Mouse (Mus musculus): ENCODE results near the gene Erc2.

The Erc2 gene

DNA sequence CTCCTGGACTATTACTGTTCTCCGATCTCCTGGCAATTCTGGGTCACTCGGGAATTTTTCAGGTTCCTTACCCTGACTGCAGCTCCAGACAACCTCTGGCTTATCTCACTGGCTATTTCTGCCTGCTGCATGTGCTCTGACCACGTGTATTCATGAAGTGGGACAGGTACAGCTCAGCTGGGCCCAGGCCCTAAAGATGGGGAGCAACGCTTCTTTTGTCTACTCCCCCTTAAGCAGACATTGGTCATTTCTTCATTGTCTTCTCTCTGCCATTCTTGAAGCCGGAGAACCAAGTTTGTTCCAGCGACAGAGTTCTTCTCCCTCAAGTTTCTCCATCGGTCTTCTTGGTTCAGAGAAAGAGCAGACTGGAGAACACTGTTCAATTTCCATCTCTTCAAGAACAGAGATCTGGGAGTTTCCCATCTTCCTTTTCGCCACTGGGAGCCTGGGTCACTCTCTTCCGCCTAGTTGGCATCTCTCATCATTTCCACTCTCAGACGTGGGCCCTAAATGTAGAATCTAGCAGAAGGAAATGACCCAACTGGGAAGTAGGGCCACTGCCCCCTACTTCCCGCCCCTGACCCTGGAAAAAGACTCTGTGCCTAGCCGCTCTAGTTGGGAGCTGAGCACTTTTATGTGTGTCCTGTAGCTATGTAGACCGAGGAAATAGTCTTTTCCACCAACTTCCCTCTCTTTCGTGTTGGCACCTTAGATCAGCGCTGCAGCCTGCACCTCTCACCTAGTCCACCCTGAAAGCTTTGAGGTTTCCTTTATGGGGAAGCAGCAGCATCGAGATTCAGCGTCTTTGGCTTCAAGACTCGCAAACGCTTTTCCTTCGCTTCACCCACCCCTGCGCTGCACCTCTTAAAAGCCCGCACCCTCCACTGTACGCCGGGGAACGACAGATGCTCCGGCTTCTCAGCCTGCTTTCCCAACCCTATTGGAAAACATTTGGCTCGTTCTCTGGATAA lies 886.3 kb downstream of the Erc2 start:
- DNase-seq (ENCODE audit: low spot score), result peak; percentile 60

DNA sequence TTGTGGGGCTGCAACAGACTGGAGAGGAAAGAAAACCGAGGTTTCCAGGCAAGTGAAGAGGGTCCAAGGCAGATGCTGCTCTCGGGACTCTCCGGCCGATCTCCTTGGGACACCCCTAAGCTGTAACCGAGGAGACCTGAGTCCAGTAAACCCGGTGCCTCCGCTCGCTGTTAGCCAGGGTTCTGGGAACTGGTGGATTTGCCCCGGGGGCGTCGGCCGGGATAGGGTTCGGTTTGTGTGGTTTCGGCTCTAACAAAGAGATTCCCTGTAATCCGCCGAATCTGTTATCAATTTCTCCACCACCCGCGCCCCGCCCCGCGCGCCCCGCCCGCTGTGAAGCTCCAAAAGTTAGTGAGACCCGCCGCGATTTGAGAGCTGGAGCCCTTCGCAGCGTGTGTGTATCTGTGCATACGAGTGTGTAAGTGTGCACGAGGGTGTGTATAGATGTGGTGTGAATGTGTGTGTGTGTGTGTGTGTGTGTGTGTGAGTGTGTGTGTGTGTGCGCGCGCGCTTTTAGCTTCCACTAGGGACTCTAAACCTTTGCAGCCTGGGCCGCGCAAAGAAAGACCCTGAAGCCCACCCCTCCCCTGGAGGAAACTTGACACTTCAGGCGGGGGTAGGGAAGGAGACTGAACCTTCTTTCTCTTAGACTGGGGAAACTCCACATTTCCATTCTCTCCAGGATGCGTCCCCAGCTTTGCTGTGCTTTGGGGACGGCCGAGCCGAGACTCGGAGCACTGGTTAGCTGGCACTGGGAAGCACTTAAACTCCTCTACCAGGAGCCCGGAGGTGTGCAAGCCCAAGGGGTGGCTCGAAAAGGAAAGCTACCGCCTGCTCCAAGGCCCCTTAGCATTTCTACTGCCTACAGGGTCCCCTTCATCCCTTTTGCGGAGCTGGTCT lies 887.5 kb downstream of the Erc2 start:
- peak; percentile 89 for DNase-seq (ENCODE audit: low spot score)

DNA sequence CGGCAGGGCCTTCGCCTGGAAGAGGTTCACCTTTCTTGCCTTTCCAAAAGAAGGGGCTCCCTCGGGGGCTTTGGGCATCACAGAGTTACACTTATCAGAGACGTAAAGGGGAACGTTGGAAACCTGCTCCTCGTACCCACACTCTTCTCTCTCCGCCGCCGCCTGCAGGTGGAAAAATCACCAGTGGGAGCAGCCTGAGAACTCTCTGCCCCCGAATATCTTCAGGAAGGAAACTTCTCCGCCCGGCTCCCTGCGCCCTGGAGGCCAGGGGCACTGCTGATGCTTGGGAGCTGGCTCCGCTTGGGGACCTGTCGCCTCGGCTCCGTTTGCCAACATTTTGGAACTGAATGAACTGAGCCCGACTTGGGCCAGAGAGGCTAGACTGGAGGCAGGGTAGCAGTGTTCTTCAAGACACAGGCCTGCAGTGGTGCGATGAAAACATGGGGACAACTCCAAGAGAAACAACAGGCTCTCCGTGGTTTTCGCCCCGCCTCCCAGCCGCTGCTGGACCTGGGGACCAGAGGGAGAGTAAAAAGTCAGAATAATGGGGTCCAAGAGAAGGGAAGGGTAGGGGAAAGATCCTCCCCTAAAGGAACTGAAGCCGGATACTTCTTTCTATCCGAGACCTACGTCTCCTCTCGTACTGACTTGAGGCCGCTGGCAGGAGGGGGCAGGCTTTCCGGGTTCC lies 888.3 kb downstream of the Erc2 start:
- no peak for DNase-seq (ENCODE audit: low spot score)

DNA sequence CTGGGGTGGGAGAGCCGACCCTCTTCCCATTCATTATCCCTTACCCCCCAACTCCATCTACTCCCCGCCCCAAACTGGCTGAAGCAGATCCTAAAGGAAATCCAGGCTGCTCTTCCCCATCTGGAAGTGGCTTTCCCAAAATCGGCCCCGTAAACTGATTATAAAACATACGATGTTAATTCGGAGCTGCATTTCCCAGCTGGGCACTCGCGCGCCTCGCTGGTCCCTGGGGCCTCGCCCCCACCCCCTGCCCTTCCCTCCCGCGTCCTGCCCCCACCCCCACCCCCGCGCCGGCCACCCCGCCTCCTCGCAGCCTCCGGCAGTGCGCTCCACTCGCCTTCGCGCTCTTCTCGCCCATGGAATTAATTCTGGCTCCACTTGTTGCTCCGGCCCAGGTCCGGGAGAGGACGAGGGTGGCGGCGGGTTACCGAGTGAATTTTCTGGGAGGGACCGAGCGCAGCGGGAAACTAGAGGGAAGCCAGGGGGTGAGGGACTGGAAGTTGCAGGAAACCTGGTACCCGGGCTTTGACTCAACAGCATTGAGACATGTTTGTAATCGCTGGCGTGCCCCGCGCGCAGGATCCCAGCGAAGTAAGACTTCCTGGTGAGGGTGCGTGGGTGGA lies 888.9 kb downstream of the Erc2 start:
- DNase-seq (ENCODE audit: low spot score), result peak; percentile 64

DNA sequence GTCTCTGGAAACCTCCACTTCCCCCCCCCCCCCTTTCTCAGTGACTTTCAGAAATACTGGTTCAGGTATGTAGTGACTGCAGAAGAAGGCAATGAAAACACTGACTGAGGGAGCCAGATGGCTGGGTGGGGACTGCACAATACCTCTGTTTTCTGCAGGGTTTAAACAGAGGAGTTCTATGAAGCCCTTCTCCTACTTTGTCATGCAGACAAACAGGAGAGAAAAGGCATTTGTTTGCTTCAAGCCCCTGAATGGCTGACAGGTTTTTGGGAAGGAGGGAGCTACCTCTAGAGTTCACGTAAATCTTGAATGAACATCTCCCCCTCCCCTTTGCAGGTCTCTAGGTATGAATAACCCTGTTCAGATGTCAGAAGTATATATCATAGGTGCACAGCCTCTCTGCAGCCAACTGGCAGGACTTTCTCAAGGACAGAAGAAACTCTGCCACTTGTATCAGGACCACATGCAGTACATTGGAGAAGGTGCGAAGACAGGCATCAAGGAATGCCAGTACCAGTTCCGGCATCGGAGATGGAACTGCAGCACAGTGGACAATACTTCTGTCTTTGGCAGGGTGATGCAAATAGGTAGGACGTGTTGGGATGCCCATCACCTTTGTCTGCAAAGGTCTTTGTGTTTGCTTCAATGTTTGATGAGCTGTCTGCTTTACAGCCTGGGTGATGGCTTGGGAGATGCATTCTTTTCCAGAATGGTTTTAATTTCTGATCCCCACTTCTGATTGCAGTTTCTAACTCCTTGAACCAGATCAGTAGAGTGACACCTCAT lies 890.8 kb downstream of the Erc2 start:
- no peak for DNase-seq (ENCODE audit: low spot score)

DNA sequence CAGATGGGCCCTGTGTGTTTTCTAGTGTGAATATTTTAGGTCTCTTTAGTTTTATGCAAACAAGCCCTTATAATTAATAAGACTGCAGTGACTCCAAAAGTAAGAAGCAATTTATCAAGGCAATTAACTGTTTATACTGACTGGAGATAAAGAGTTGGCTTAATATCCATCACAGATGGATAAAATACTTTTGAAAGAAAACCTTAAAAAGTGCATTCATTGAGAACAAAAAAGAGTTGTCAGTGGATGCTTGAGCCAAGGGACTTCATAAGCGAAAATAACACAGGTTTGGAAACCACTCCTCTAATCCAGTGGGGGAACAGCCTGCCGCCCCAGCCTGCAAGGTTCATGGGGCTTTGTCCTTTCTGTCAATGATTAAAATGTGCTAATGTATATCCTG lies 891.9 kb downstream of the Erc2 start:
- no peak for DNase-seq (ENCODE audit: low spot score)

DNA sequence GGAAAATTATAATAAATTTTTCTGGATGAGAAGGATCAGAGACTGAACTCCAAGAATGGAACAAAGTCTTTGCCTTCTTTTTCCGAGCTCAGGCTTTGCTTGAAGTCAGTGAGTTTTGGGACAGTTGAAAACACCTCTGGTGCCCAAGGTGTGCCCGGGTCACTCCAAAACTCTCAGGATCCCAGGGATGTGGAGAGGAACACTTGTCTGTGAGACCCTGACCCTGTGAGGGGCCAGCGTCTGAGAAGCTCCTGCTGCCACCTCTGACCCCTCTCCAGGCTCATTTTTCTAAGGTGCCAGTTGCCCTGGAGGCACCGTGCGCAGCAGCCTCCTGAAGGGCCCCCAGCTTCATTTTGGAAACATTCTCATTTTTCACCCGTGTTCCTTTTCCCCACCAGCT lies 893.1 kb downstream of the Erc2 start:
- no peak for DNase-seq (ENCODE audit: low spot score)

DNA sequence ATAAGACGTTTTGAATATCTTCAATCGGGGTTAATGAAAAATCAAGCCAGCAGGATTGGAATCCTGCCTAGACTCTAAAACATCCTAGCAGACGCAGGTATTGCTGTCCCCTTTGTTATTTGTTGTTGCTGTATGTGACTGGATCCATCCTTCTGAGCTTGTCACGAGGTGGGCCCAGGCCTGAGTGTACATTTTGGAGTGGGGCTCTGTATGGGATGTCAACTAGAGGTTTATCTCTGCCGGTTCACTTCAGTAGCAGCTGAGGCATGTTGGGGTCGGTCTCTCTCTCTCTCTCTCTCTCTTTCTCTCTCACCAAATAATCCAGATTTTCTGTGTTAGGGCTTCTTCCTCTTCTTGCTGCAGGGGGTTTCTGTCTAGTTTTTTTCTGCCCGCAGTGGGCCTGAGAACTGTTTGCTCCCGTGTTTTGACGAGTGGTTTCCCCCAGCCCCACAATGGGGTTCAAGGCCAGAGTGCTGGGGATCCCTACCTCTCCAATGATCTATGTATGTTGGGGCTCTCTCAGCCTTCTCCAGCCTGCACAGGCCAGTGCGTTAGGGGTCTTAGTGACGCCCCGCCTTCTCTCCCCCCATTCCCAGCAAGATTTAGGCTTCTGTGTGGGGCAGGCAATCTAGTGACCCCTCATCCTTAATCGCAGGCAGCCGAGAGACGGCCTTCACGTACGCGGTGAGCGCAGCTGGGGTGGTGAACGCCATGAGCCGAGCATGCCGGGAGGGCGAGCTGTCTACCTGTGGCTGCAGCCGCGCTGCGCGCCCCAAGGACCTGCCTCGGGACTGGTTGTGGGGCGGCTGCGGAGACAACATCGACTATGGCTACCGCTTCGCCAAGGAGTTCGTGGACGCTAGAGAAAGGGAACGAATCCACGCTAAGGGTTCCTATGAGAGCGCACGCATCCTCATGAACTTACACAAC lies 895.7 kb downstream of the Erc2 start:
- no peak for DNase-seq (ENCODE audit: low spot score)

DNA sequence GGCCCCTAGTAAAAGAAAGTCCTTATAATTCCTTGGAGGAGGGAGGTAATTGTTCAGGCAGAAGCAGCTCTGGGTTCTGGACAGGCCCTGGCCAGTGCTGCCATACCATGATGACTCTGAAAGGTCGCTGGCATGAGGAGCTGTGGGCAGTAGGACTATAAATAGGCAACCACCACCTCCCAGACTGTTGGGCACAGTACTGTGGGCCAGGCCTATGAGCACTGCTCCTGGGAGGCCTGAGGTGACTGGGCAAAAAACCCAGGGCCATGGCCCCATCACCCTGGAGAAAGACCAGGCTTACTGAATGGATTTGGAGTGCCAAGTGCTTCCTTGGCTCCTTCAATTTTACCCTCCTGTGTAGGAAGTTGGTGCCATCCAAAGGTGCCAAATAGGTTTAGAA lies 898.9 kb downstream of the Erc2 start:
- no peak for DNase-seq (ENCODE audit: low spot score)

DNA sequence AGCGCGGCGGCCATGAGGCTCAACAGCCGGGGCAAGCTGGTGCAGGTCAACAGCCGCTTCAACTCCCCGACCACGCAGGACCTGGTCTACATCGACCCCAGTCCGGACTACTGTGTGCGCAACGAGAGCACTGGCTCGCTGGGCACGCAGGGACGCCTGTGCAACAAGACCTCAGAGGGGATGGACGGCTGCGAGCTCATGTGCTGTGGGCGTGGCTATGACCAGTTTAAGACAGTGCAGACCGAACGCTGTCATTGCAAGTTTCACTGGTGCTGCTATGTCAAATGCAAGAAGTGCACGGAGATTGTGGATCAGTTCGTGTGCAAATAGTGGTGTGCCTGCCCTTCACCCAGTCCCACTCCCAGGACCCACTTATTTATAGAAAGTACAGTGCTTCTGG lies 900.4 kb downstream of the Erc2 start:
- DNase-seq (ENCODE audit: low spot score), result no peak

DNA sequence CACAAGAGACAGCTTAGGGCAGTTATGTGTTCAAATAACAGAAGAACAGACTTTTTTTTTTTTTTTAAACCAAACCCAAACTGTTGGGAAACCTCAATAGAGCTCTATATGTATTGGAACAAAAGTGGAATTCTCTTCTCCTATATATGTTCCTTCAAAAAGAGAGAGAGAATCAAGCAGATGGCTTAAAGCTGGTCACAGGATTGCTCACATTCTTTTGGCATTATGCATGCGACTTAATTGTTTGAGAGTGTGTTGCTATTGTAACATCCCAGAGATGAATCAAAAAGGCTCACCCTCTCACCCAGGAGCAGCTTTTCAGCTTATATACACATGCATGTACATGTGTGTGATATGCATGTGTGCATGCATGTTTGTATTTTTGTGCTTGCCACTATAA lies 903.3 kb downstream of the Erc2 start:
- no peak for DNase-seq (ENCODE audit: low spot score)

Measured in embryo, embryonic 10.5 days (tissue).